Mouse (Mus musculus): ENCODE measurements around the gene Trim25.
"Not testable (repeated sequence)": the region's sequence is repeated elsewhere in the genome, so short reads cannot be mapped to it uniquely, and the experiment has no call there.

The Trim25 gene

DNA sequence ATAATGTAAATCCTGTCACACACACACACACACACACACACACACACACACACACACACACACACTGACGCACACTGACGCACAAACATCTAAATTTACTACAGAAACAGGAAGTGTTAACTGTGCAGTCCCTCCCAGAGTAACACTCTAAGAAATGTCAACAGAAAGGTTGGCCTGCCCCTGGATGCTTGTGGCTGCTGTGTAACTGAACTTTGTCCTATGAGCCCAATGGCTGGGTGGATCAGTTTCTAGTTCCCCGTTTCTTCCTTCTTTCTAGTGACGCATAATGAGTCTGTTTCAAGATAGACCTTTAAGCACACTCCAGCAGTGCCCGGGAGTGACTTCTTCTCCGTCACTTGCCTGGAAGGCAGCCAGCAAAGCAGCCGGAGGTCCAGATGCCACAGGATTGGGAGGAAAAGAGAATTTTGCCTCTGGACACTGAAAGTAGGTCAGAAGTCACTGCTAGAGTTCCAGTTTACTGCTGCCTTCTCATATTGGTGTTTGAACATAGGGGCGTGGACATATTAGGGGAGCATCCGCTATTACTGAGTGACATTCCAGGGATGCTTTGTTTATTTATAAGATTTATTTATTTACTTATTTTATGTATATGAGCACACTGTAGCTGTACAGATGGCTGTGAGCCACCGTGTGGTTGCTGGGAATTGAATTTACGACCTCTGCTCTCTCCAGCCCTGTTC, 25.2 kb downstream of the Trim25 start:
- DNase-seq (ENCODE audit: low read depth): no peak

DNA sequence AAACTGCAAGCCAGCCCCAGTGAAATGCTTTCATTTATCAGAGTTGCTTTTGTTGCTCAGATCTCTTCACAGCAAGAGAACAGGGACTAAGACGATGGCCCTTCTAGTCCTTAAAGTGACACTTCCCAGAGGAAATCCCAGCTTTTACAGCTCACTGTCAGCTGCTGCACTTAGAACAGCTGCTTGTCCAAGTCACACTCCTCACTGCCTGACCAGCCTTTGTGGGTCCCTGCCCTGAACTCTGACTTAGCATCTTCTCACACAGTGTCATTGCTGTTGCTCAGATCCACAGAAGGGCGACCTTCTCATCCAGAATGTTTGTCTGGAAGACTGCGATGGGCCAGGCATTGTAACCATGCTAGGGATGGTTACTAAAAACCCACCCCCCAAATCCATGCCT, 26.4 kb downstream of the Trim25 start:
- DNase-seq (ENCODE audit: low read depth): no peak

GRCm38 (mm10) chr11:89026117-89026516, 26.9 kb downstream of the Trim25 start:
- DNase-seq (ENCODE audit: low read depth): no peak

DNA sequence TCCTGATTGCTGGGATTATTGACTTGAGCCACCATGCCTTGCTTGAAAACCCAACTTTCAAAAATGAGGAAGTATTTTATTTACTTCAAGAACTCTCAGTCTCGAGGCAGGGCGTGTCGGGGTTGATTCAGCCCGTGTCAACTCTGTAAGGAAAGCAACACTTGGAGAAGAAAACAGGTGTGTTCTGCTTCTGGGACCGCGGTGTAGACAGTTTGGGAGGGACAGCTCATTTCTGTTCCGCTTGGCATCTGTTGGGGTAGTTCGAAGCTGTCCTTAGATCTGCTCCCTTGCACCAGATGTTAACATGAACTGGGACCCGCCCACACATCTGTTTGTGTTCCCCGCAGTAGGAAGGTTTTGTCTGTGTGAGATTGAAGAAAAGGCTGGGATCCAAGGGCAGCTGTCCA, 28.8 kb downstream of the Trim25 start:
- peak; percentile 45 for DNase-seq (ENCODE audit: low read depth)

- DNase-seq (ENCODE audit: low read depth): no peak
Observed at GRCm38 (mm10) chr11:89028871-89029405, 29.8 kb downstream of the Trim25 start.

- no peak for DNase-seq (ENCODE audit: low read depth)
Observed at GRCm38 (mm10) chr11:89030552-89030951, 31.4 kb downstream of the Trim25 start.

GRCm38 (mm10) chr11:89031189-89031588, 32.0 kb downstream of the Trim25 start:
- no peak for DNase-seq (ENCODE audit: low read depth)

GRCm38 (mm10) chr11:89034592-89034991, 35.4 kb downstream of the Trim25 start:
- no peak for DNase-seq (ENCODE audit: low read depth)

DNA sequence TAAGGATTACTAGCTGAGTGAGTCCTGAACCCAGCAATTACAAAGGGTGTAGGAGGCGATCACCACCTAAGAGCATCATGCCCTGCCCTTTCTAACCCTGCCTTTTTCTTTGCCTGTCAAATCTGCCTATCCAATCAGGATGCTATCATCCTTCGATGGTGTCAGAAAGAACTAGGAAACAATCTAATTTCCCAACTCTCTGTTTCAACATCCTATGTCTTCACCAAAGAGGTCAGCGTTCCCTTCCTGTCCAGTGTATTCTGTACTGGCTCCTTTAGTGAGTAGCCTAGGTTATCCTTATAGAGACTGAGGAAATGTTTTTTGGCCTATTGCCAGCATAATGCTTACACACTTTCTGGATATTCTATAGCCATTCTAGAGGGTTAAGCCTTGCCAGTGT, 36.4 kb downstream of the Trim25 start:
- no peak for DNase-seq (ENCODE audit: low read depth)

DNA sequence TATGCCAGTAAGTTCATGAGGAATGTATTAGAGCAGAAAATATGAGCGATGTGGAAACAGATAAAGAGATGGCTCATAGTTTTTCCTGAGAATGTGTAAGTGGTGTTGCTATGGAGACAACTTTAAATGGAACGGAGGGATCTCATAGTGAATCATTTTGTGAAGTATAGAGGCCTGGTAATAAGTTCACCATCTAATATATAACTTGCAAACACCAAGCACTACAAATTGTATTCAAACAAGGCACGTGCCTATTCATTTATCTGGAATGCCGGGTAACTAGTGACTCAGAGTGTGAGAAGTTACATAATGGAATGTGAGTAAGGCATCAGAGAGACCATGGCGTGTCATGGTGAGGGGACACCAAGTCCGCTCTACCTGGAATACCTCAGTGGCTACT, 39.3 kb downstream of the Trim25 start:
- DNase-seq (ENCODE audit: low read depth): no peak

DNA sequence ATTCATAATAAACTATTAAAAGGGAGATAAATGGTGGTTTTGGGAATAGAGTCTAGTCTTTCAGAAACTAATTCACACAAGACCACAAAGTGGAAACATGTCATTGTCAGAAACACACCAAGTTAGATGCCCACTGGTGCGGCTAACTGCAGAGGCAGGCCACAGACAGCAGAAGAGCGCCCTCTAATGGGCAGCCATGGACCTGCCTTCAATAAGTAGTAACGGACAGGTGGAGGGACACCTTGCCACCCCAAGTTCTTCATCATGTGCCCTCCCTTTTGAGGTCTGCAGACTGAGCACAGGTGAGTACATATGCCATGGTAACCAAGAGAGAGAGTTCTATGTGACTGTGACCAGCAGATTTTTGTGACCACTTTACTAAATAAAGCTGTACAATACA, 40.1 kb downstream of the Trim25 start:
- no peak for DNase-seq (ENCODE audit: low read depth)

DNA sequence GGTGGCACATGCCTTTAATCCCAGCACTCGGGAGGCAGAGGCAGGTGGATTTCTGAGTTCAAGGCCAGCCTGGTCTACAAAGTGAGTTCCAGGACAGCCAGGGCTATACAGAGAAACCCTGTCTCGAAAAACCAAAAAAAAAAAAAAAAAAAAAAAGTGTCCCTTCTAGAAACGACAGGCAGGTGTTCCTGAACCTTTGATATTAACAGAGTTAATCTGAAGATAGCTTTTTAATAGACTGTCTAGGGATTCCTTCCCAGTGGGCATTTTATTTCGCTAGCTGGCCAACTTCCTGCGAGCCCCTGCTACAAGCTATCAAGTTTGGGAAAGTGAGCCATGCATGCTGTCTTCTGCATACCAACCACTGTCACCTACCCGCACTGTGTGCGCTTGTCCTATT, 41.9 kb downstream of the Trim25 start:
- not testable (repeated sequence) for DNase-seq (ENCODE audit: low read depth)

DNA sequence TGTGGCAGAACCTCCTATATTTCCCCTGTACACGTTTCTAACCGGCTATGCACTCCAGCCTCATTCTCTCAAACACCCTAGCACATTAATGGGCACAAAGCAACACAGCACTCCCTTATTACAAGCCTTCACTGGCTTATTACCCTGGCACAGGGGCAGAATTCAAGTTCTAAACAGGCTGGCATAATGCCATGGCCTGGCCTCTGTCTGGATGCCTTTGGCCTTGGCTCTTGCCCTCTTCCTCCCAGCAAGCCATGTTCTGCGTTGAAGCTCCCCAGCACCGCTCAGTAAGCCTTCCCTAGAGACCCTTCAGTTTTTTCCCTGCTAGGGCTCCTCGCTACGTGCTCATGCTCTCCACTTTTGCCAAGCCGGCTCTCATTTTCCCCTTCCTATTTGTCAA, 43.9 kb downstream of the Trim25 start:
- DNase-seq (ENCODE audit: low read depth): no peak

DNA sequence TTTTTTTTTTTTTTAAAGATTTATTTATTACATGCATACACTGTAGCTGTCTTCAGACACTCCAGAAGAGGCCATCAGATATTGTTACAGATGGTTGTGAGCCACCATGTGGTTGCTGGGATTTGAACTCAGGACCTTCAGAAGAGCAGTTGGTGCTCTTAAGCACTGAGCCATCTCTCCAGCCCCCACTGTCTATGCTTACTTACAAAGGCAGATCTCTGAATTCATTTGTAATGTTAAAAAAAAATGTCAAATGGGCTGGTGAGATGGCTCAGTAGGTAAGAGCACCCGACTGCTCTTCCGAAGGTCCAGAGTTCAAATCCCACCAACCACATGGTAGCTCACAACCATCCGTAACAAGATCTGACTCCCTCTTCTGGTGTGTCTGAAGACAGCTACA, 46.3 kb downstream of the Trim25 start:
- not testable (repeated sequence) for DNase-seq (ENCODE audit: low read depth)

DNA sequence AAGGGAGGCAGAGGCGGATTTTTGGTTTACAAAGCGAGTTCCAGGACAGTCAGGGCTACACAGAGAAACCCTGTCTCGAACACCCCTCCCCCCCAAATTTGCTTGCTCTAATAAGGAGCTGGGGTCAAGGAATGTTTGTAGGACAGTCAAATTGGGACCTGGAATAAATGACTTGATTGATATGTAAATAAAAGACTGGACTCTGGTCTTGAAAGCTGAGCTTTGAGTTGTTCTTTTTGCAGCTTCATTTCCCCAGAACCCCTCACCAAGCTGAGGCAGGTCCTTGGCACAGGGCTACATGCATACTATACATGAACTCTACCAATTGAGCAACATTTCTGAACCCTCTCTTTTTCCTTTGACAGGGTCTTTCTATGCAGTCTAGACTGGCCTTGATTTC, 46.8 kb downstream of the Trim25 start:
- no peak for DNase-seq (ENCODE audit: low read depth)

DNA sequence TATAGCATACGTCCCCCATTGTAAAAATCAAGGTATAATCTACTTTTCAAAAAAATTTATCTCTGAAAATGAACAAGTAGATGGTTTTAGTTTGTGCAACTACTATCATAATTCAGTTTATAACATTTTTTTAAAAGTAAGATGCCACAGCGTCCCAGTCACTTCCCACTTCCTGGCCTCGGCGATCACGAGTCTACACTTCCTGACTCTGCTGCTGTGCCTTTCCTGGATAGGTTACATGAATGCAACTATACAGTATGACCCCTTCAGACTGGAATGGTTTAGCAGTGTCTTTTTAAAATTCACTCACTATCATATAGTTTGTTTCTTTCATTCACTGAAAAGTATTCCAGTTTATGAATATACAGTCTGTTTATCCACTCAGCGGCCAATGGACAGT, 52.6 kb downstream of the Trim25 start:
- no peak for DNase-seq (ENCODE audit: low read depth)

- no peak for DNase-seq (ENCODE audit: low read depth)
Observed at GRCm38 (mm10) chr11:89055931-89056690, 56.9 kb downstream of the Trim25 start.

DNA sequence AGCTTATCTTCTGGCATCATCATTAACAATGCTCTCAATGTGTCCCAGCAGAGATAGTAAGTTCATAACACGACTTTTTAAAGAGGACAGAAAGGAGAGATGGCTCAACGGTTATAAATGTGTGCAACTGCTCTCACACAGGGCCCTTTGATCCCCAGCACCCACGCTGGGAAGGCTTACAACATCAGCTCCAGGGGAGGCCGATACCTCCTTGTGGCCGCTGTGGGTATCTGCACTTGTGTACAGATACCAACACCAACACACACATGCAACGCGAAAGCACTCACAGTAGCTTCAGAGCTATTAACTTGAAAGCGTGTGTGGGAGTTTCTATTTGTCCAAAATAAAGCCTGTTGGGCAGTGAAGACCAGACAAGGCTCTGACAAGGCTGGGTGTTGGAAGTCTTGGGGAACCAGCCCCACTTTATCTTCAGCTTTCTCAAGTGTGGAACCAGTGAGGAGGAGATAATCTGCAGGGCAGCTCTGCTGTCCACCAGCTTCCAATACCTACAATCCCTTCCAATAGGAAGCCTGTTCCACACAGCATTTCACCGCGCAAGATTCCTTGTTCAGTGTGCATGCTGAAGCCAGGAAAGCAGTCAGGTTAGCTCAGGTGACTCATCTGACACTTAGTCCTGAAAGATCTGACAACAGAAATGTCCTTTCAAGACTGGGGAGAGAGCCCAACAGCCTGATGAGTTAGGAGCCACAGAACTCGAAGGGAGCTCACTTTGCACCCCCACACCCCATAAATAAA, 59.5 kb downstream of the Trim25 start:
- DNase-seq (ENCODE audit: low read depth): no peak

DNA sequence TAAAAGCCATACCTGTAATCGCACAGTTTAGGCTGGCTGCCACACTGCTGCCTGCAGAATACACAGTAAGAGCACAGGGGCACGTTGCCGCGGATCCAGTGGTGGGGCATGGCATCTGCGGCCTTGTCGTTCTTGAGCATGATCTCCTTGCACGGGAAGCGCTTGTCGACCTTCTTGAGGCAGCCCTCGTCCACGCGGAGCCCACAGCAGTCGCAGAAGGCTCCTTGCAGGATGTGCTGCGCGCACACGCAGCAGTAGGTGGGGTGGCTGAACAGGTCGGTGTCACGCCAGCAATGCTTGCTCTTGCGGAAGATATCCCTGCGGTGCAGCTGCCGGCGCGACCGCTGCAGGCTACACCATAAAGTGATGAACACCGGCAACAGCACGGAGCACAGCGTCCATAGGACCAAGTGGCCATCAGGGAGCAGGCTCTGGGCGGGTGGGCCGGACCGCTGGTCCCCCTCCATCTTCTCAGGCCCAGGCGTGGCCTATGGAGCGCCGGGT, 60.8 kb downstream of the Trim25 start:
- no peak for DNase-seq (ENCODE audit: low read depth)

GRCm38 (mm10) chr11:89060423-89061089, 61.4 kb downstream of the Trim25 start:
- peak; percentile 89 for DNase-seq (ENCODE audit: low read depth)

DNA sequence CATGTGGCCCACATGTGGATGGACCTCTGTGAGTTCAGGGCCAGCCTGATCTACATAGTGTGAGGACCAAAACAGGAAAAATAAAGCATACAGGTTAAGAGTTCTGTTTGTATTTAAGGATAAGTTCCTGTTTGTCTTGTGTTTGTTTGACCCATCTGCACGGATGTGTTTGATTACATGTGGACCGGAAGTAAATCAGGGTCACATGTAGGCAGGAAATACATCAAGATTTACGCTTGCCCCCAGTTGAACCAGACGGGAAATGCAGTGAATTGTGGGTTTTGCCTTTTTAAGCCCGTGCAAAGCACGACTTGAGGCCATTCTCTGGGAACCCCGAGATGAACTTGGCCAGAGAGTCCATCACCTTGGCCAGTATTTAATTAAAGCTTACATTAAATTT, 62.2 kb downstream of the Trim25 start:
- no peak for DNase-seq (ENCODE audit: low read depth)

DNA sequence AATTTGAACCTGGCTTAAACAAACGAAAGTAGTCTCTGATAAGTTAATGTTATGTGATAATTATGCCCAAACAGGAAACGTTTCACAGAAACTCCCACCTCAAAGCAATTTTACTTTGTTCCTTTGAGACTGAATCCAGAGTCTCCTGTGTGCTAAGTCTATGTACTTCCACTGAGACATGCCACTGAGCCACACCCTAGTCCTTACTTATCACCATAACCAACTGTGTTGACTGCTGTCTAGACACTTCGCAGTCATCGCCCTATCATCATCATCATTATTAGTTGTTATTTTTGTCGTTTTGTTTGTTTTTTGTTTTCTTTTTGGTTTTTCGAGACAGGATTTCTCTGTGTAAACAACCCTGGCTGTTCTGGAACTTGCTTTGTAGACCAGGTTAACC, 65.1 kb downstream of the Trim25 start:
- no peak for DNase-seq (ENCODE audit: low read depth)
